Mouse (Mus musculus): ENCODE measurements at regions not wholly inside any gene's neighbourhood (a gene's known extent, or its start where the extent isn't known, plus 50 kb on each side); places are given as distances from the start of the nearest gene placed in this dataset.

- TF ChIP-seq POLR2A (IDR thresholded peaks at IDR 0.05; ENCODE audit: extremely low read depth, insufficient read depth, low read length), result no peak
- no peak for TF ChIP-seq CTCF (IDR thresholded peaks at IDR 0.05; ENCODE audit: low read depth, low read length)
Observed at GRCm38 (mm10) chr17:15630792-15631191, 66.6 kb upstream of the Prdm9 start.
